Mouse (Mus musculus) embryonic stem cell, embryonic (primary cell): ENCODE measurements at regions not wholly inside any gene's neighbourhood (a gene's known extent, or its start where the extent isn't known, plus 50 kb on each side); places are given as distances from the start of the nearest gene placed in this dataset.
"Not testable (repeated sequence)": the region's sequence is repeated elsewhere in the genome, so short reads cannot be mapped to it uniquely, and the experiment has no call there.

Experiments
- CTCF ChIA-PET, 4 experiments: fragments of 300-600 bp in 2 of 4; fragments of 350-600 bp in 2 of 4; sonication (Branson Sonifier 250); formaldehyde crosslinking; loops; one replicate each; lab custom pipeline; 2022; ENCODE audit warnings: inconsistent platforms in 2 of 4; lab: Charles Lee
- POLR2A ChIA-PET, 4 experiments: fragments of 300-600 bp in 2 of 4; fragments of 350-600 bp in 2 of 4; sonication (Branson Sonifier 250); formaldehyde crosslinking; loops; one replicate each; lab custom pipeline; 2022; ENCODE audit warnings: antibody characterized with exemption in 4 of 4, inconsistent platforms in 1 of 4; lab: Charles Lee

GRCm38 (mm10) chr4:153767713-153768112 is 189.3 kb upstream of the A430005L14Rik start:
- ChIA-PET POLR2A (no interaction called here), CTCF (no interaction called here)

DNA sequence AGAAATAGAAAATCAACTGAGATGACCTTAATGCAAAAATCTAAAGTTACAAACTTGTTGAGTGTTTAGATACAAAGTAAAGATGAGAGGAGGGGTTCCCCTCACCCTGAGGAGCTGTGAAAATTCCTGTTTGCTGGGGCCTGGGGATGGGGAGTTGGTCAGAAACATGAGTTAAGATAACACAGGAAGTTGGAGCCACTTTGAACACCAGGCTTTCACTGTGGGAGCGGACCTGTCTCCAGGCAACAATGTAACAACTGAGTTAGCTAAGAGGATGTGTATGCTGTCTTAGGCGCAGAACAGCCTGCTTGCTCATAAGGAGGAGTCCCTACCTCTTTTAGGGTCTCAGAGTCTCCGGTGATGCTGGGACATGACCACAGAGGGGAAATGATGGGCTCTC is 188.7 kb upstream of the A430005L14Rik start:
- CTCF ChIA-PET, result interaction anchor here in 1 of 4 experiments (0.8 kb wide), 1 partner anchor 115 kb away, joined by 5 read pairs; no protein-coding TSS in a partner anchor

DNA sequence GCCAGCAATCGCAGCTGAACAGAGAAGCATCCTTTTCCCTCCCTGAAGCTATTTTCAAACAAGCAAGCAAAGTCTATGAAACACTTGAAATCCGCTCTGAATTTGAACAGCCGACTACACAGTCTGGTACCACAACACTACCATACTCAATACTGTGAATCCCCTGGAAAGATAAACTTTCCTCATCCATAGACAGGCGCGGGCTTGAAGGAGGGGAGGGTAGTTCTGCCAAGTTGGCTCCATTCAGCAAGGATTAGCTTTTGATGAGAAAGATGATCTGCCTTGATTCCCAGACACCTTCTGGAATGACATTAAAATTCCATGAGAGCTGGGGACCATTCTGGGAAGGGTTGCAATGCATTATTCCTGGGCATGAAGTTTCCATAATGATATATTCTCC is 186.4 kb upstream of the A430005L14Rik start:
- CTCF ChIA-PET, result no interaction called here
- POLR2A ChIA-PET, result interaction anchor here in 2 of 4 experiments (1.1 to 1.5 kb wide), 3 partner anchors 17 to 36 kb away, joined by 3 to 4 read pairs (median 3); no protein-coding TSS in a partner anchor

More for the DNA sequence above, 188.7 kb upstream of the A430005L14Rik start:
- POLR2A ChIA-PET, result no interaction called here

DNA sequence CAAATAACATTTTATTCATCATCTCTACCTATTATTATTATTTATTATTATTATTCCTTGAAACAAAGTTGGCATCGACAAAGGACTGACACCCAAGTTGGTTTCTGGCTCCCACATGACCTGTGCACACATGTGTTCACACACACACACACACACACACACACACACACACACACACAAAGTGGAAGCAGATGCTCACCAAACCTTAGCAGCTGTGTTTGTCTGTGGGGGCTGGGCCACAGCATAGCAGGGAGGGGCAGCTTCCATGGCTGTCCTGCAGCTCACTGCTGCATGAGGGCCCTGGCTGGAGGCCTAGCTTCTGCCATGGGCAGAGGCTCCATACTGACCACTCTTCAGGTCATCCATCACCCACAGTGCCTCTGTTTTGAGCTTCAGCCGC is 176.5 kb upstream of the A430005L14Rik start:
- POLR2A ChIA-PET, result no interaction called here
- CTCF ChIA-PET, result interaction anchor here in 2 of 4 experiments (0.5 to 0.7 kb wide), 3 partner anchors 14 to 382 kb away, joined by 3 to 7 read pairs (median 7); no protein-coding TSS in a partner anchor

- CTCF ChIA-PET, result no interaction called here
These were observed 175.8 kb upstream of the A430005L14Rik start for GRCm38 (mm10) chr4:153781271-153781670.

GRCm38 (mm10) chr4:153781981-153782521 is 175.0 kb upstream of the A430005L14Rik start:
- POLR2A ChIA-PET, result no interaction called here
- CTCF ChIA-PET, result no interaction called here

More at GRCm38 (mm10) chr4:153781271-153781670, 175.8 kb upstream of the A430005L14Rik start:
- POLR2A ChIA-PET, result no interaction called here

DNA sequence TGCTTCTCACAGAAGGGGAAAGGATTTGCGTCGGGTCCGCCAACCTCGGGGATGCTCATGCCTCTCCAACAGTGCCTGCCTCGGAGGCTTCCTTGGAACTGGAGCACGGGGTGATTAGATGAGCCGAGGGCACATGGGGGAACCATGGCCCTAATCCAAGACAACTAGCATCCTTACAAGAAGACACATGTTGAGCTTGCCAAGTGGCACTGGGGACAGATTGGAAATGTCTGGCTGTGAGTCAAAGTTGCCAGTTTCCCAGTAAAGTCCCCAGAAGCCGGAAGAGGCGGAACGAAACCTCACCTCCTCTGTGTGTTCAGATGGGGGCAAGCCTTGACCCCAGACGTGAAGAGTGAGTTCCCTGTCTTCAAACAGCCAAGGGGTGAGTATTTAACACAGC is 172.6 kb upstream of the A430005L14Rik start:
- POLR2A ChIA-PET, result no interaction called here
- CTCF ChIA-PET, result no interaction called here

DNA sequence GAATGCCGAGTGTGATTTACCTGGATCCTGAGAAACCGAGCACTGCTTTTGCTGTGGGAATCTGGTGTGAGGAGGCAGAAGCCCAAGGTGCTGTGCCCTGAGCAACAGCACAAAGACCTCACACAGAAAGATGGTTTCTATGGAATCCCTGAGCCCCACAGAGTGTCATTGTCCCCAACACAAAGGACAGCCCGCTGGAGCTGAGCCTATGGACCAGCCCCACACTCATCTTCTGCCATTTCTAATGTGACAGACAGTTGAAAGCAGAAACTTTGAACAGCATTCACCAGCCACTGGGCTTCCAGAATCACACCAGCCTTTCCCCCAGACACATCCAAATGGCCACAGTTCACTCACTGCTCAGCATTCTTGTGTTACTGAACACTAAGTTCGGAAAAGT is 171.5 kb upstream of the A430005L14Rik start:
- CTCF ChIA-PET, result no interaction called here

DNA sequence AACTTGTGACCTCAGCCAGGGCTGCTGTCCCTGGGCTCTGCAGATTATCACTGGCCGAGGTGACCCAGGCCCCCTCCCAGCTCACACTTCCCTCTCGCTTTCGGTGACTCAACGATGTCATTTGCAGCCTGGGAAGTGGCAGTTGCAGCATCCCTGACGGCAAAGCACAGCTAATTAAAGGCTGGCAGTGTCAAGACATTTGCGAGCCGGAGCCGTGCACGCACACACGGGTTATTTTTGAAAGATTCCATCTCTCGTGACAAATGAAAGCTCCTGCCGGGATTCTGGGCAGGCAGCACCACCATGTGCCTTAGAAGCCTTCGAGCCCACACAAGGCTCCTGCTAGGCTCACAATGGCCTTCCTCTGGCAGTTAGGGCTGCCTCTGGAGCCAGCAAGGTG is 164.7 kb upstream of the A430005L14Rik start:
- ChIA-PET CTCF (no interaction called here), POLR2A (interaction anchor here in 2 of 4 experiments (1.0 to 1.1 kb wide), 2 partner anchors 14 to 103 kb away, joined by 3 read pairs; no protein-coding TSS in a partner anchor)

More for the DNA sequence above, 171.5 kb upstream of the A430005L14Rik start:
- POLR2A ChIA-PET, result no interaction called here

DNA sequence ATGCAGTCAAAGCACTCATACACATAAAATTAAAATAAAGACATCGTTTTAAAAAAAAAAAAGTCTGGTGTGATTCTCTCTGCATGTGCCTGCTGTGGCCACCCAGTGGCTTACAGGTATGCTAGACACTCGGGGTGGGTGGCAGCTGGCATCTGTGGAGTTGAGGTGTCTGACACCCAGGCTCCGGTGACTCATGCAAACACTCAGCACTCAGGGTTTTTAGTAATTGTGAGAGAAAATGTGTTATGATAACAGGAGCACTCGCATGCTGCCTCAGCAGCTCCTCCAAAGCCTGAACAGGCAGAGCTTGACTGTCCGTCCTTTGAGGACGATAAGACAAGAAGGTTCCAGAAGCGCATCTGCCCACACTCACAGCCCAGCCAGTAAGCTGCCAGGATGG is 159.0 kb upstream of the A430005L14Rik start:
- ChIA-PET CTCF (no interaction called here), POLR2A (interaction anchor here in 1 of 4 experiments (1.1 kb wide), 1 partner anchor 77 kb away, joined by 3 read pairs; no protein-coding TSS in a partner anchor)

DNA sequence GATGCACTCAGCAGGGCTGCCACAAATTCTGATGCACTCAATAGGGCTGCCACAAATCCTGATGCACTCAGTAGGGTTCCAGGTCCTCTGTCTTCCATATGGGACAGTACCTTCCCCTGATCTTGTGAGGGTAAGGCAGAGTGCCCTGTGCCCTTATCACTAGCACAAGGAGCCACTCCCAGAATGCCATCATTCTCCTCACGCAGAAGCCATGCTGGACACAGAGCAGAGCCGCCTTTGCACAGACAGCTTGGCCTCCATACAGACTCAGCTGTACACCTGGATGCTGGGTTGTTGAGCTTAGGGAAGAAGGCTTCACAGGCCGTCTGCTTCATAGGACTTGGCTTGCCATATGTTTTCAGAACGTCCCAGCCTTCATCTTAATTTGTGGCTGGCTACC is 151.3 kb upstream of the A430005L14Rik start:
- CTCF ChIA-PET, result interaction anchor here in 2 of 4 experiments (0.8 to 1.4 kb wide), 2 partner anchors 299 to 325 kb away, joined by 3 read pairs; no protein-coding TSS in a partner anchor
- POLR2A ChIA-PET, result interaction anchor here in 2 of 4 experiments (0.7 to 1.7 kb wide), 6 partner anchors 13 to 68 kb away, joined by 3 to 4 read pairs (median 4); no protein-coding TSS in a partner anchor

GRCm38 (mm10) chr4:153806180-153806692 is 150.8 kb upstream of the A430005L14Rik start:
- POLR2A ChIA-PET, result interaction anchor here in 2 of 4 experiments (0.6 to 1.7 kb wide), 8 partner anchors 12 to 68 kb away, joined by 3 to 4 read pairs (median 4); no protein-coding TSS in a partner anchor
- CTCF ChIA-PET, result interaction anchor here in 3 of 4 experiments (0.6 to 1.4 kb wide), 4 partner anchors 93 to 1035 kb away, joined by 3 to 5 read pairs (median 3); no protein-coding TSS in a partner anchor

DNA sequence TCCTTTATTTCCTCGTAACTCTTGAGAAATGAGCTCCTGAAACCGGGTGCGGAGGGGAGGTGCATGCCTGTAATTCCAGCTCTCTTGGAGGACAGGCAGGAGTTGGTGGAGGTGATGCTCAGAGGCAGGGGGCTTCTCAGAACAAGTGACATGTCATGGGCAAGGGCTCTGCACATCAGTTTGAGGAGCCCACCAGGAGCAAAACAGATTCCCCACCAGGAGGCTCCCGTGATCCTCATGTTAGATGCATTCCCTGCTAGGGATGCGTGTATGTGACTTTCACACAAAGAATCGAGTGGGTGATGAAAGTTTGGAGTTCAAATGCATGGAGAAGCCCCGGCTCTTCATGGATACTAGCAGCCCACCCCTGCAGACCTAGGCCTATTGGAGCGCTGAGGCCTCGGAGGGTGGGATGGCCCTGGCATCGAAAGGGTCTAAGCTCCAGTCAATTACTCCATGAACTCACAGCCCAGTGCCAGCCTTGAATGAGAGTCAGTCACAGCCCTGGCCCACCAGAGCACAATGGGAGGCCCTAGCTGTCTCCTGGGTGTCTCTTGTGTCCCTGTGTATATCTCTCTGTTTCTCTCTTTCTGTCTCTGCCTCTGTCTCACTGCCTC is 150.1 kb upstream of the A430005L14Rik start:
- ChIA-PET POLR2A (interaction anchor here in 2 of 4 experiments (0.6 to 1.7 kb wide), 7 partner anchors 12 to 69 kb away, joined by 3 to 4 read pairs (median 4); no protein-coding TSS in a partner anchor), CTCF (interaction anchor here in 2 of 4 experiments (0.6 to 1.4 kb wide), 3 partner anchors 94 to 1036 kb away, joined by 3 to 5 read pairs (median 3); no protein-coding TSS in a partner anchor)

DNA sequence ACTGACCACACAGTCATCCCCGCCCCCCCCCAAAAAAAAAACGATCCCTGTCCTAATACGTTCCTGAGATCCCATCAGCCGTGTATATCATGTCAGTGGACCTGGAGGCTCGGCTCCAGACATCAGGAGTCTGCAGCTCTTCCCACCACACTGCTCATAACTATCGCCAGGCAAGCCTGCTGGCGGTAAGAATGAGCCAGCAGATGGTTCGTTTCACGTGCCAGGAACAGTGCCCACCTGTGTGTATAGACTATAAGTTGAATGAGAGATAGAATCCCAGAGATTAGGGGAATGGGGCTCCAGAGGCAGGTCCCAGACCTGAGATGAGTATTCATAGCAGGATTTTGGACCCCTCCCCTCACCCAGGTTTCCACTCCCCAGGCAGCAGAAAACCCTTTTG is 144.2 kb upstream of the A430005L14Rik start:
- POLR2A ChIA-PET, result interaction anchor here in 1 of 4 experiments (0.9 kb wide), 1 partner anchor 361 kb away, joined by 3 read pairs; no protein-coding TSS in a partner anchor

DNA sequence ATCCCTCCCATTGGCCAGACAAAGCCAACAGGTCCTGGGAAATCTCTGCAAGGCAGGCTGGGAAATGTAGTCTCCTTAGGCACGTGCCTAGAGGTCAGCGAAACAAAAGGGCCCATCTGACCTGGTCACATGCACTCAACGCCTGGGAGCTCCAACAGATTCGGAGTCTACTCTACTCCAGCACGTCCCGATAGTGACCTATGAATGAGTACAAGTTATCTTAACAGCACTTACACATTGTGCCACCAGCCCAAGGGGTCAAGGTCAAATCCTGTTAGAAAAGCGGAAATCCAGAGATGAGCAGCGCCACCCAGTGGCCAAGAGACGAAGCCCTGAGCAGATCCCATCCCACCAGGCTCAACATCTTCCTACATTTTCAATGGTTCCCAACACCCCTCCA is 129.1 kb upstream of the A430005L14Rik start:
- ChIA-PET CTCF (interaction anchor here in 2 of 4 experiments (0.6 to 1.2 kb wide), 3 partner anchors 34 to 343 kb away, joined by 3 to 4 read pairs (median 3); no protein-coding TSS in a partner anchor), POLR2A (interaction anchor here in 2 of 4 experiments (0.6 to 1.6 kb wide), 2 partner anchors 10 to 90 kb away, joined by 4 read pairs; no protein-coding TSS in a partner anchor)

More for the DNA sequence above, 144.2 kb upstream of the A430005L14Rik start:
- CTCF ChIA-PET, result no interaction called here

DNA sequence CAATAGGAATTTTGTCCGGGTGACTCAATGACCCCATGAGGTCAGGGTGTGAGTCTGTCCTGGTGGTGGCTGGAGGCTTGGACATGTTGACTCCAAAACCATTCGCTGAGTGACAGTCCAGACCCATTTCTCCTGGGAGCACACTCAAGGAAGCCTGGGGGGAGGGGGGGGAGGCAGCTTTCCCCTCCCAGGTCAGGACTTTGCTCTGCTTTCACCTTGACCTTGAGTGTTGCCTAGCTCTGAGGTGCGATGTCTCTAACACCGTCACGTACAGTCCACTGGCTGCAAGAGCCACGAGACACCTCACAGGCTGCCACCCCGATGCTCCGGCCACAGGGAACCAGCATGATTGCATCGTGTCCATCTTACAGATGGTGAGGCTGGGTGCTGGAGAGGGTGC is 127.3 kb upstream of the A430005L14Rik start:
- POLR2A ChIA-PET, result interaction anchor here in 3 of 4 experiments (0.6 to 1.2 kb wide), 5 partner anchors 9 to 1040 kb away, joined by 3 to 4 read pairs (median 3); no protein-coding TSS in a partner anchor
- CTCF ChIA-PET, result interaction anchor here (0.6 to 1.1 kb wide), 7 partner anchors 11 to 1179 kb away, joined by 3 to 4 read pairs (median 3); no protein-coding TSS in a partner anchor

DNA sequence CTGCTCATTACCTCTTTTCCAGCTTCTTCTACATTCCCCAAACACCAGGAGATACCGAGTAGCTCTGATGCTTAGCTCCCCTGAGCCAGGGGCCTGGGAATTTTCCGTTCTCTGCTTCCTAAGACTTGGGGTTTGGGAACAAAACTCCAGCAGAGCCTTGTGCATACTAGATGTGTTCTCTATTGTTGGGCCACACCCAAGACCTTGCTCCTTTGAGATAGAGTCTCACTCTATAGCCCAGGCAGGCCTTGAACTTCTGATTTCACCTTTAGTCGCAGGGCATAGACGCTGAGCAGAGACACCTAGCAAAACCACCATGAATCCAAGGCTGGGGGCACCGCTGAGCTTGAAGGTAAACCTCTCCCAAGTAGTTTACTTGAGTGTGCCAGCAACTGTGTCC is 126.5 kb upstream of the A430005L14Rik start:
- CTCF ChIA-PET, result interaction anchor here in 2 of 4 experiments (0.6 to 1.0 kb wide), 2 partner anchors 189 to 1047 kb away, joined by 3 read pairs; no protein-coding TSS in a partner anchor
- POLR2A ChIA-PET, result no interaction called here

DNA sequence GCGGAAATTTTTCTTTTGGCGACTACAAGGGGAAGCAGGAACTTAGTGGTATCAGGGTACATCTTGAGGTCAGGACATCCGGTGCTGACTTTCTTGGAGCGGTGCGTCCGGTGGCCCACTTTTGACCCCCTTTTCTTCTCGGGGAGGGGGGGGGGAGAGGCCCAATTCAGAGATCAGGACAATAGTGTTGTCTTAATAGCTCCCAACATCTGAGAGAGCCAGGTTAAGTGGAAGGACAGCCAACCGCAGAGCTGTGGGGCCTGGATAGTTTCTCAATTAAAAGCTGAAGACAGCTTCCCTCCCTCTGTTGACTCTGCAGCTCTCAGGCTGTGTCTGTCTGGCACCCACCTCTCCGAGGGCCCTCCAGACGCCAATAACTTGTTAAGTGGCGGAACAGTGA is 125.8 kb upstream of the A430005L14Rik start:
- POLR2A ChIA-PET, CTCF ChIA-PET: not testable (repeated sequence)

DNA sequence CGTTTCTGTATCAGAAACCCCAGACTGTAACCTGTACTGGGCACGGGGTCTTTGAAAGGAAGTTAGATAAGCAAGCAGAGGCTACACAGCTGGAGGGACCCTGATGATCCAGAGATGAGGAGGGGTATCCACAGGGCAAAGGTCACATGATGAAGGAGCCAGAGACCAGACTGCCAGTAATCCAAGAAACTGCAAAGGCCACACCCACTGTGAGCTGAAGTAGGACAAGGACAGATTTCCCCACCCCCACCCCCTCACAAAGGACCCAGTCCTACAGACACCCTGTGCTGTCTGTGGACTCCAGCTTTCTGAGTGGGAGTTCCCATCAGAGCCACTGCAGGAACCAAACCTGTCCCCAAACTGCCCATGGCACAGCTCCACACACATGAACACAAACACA is 124.9 kb upstream of the A430005L14Rik start:
- ChIA-PET POLR2A (no interaction called here), CTCF (interaction anchor here in 2 of 4 experiments (0.6 kb wide), 3 partner anchors 14 to 966 kb away, joined by 3 to 4 read pairs (median 3); no protein-coding TSS in a partner anchor)
